In the genomic region with DNA sequence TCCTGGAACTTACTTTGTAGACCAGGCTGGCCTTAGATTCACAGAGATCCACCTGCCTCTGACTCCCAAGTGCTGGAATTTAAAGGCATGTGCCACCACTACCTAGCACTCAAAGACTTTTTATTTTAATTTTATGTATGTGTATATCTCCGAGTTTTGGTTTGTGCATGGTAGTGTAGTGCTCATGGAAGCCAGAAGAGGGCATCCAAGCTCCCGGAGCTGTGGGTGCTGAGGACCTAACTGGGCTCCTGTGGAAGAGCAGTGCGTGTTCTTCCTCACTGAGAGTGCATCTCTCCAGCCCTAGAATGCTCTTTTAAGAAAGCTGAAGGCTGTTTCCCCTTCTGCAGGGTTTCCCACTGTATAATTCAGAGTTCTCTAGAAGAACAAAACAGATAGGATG, we compare ENCODE assay signal across 19 mouse cellular contexts.
DNase-seq lines count a peak whose midpoint lies in the region; ATAC-seq and TF ChIP-seq lines count a peak whose summit lies in the region.
"Had no signal": no experiment of that assay in that cellular context is flagged by ENCODE, and none has a peak within 500 bp of the region (broad histone marks: within the 10 kb centered on the region; RNA-seq: fewer than 3 reads in every experiment).

No protein-coding gene starts in this region.

- H3K4me3 ChIP-seq in intestine, postnatal 0 days (ENCODE audit: low read depth, low read length), result no peak overlapping the region
- no peak overlapping the region for H3K4me3 ChIP-seq in intestine, embryonic 16.5 days (ENCODE audit: low read length)
- no peak overlapping the region for H3K4me3 ChIP-seq in midbrain, postnatal 0 days (ENCODE audit: low read depth, low read length)
- no peak overlapping the region for H3K4me3 ChIP-seq in midbrain, embryonic 16.5 days (ENCODE audit: low read depth, low read length)
- no peak overlapping the region for H3K4me3 ChIP-seq in stomach, postnatal 0 days (ENCODE audit: low read depth, low read length)
- no peak overlapping the region for H3K4me3 ChIP-seq in midbrain, embryonic 14.5 days (replicated peaks; ENCODE audit: low read depth, low read length)
- H3K4me3 ChIP-seq: embryonic facial prominence, embryonic 15.5 days; heart, embryonic 13.5 days; hindbrain, embryonic 12.5 days; limb, embryonic 15.5 days; midbrain, embryonic 15.5 days; neural tube, embryonic 12.5 days had no signal

- no peak overlapping the region for H3K9ac ChIP-seq in intestine, postnatal 0 days (ENCODE audit: low read depth, low read length)
- H3K9ac ChIP-seq in intestine, embryonic 16.5 days (ENCODE audit: low read depth, low read length), result no peak overlapping the region
- H3K9ac ChIP-seq in midbrain, postnatal 0 days (replicated peaks; ENCODE audit: low read length, poor library complexity, severe bottlenecking), result no peak overlapping the region
- no peak overlapping the region for H3K9ac ChIP-seq in midbrain, embryonic 16.5 days (ENCODE audit: low read depth, low read length)
- H3K9ac ChIP-seq in stomach, postnatal 0 days (ENCODE audit: low read length), result no peak overlapping the region
- no peak overlapping the region for H3K9ac ChIP-seq in midbrain, embryonic 14.5 days (replicated peaks; ENCODE audit: low read length)
- H3K9ac ChIP-seq: embryonic facial prominence, embryonic 15.5 days; heart, embryonic 13.5 days; hindbrain, embryonic 12.5 days; limb, embryonic 15.5 days; midbrain, embryonic 15.5 days; neural tube, embryonic 12.5 days had no signal

- H3K27me3 ChIP-seq in intestine, postnatal 0 days (replicated peaks; ENCODE audit: control insufficient read depth, insufficient read depth, low read length), result no peaks in the 10 kb centered on the region
- no peaks in the 10 kb centered on the region for H3K27me3 ChIP-seq in intestine, embryonic 16.5 days (replicated peaks; ENCODE audit: control insufficient read depth, insufficient read depth, low read length)
- no peaks in the 10 kb centered on the region for H3K27me3 ChIP-seq in midbrain, postnatal 0 days (ENCODE audit: insufficient read depth, low read length)
- H3K27me3 ChIP-seq in midbrain, embryonic 16.5 days (ENCODE audit: control insufficient read depth, insufficient read depth, low read depth, low read length), result no peaks in the 10 kb centered on the region
- H3K27me3 ChIP-seq in stomach, postnatal 0 days (ENCODE audit: control insufficient read depth, insufficient read depth, low read length), result no peaks in the 10 kb centered on the region
- no peaks in the 10 kb centered on the region for H3K27me3 ChIP-seq in midbrain, embryonic 14.5 days (ENCODE audit: control insufficient read depth, insufficient read depth, low read length)
- H3K27me3 ChIP-seq: embryonic facial prominence, embryonic 15.5 days; hindbrain, embryonic 12.5 days; limb, embryonic 15.5 days; midbrain, embryonic 15.5 days; neural tube, embryonic 12.5 days had no signal

- 0 out of 2 replicates have a peak, but pooled peaks cover 4% of the 10 kb centered on the region for H3K4me1 ChIP-seq in intestine, postnatal 0 days (replicated peaks; ENCODE audit: control insufficient read depth, insufficient read depth, low read length)
- H3K4me1 ChIP-seq in intestine, embryonic 16.5 days (ENCODE audit: control insufficient read depth, insufficient read depth, low read length), result 0 out of 2 replicates have a peak, but pooled peaks cover 7% of the 10 kb centered on the region
- H3K4me1 ChIP-seq in midbrain, postnatal 0 days (ENCODE audit: insufficient read depth, low read length), result no peaks in the 10 kb centered on the region
- 0 out of 2 replicates have a peak, but pooled peaks cover 6% of the 10 kb centered on the region for H3K4me1 ChIP-seq in midbrain, embryonic 16.5 days (ENCODE audit: control insufficient read depth, insufficient read depth, low read length)
- no peaks in the 10 kb centered on the region for H3K4me1 ChIP-seq in stomach, postnatal 0 days (replicated peaks; ENCODE audit: control insufficient read depth, insufficient read depth)
- H3K4me1 ChIP-seq in midbrain, embryonic 14.5 days (ENCODE audit: control insufficient read depth, insufficient read depth, low read length), result peaks cover 3% of the 10 kb centered on the region; the same call in 1 of the 2 replicates

- no peaks in the 10 kb centered on the region for H3K36me3 ChIP-seq in intestine, postnatal 0 days (ENCODE audit: control insufficient read depth, insufficient read depth)
- H3K36me3 ChIP-seq in intestine, embryonic 16.5 days (ENCODE audit: control insufficient read depth, insufficient read depth, low read length), result no peaks in the 10 kb centered on the region
- no peaks in the 10 kb centered on the region for H3K36me3 ChIP-seq in midbrain, postnatal 0 days (ENCODE audit: insufficient read depth, low read length)
- no peaks in the 10 kb centered on the region for H3K36me3 ChIP-seq in midbrain, embryonic 16.5 days (ENCODE audit: control insufficient read depth, insufficient read depth, low read length)
- H3K36me3 ChIP-seq in stomach, postnatal 0 days (ENCODE audit: control insufficient read depth, insufficient read depth, low read length), result no peaks in the 10 kb centered on the region
- H3K36me3 ChIP-seq in midbrain, embryonic 14.5 days (ENCODE audit: control insufficient read depth, insufficient read depth, low read length), result no peaks in the 10 kb centered on the region
- H3K36me3 ChIP-seq: embryonic facial prominence, embryonic 15.5 days; heart, embryonic 13.5 days; hindbrain, embryonic 12.5 days; limb, embryonic 15.5 days; midbrain, embryonic 15.5 days; neural tube, embryonic 12.5 days had no signal

- no peak for ATAC-seq in intestine, postnatal 0 days
- no peak for ATAC-seq in intestine, embryonic 16.5 days
- ATAC-seq in midbrain, postnatal 0 days (ENCODE audit: low FRiP score), result no peak
- no peak for ATAC-seq in midbrain, embryonic 16.5 days
- no peak for ATAC-seq in stomach, postnatal 0 days (ENCODE audit: low FRiP score, low TSS enrichment)
- no peak for ATAC-seq in midbrain, embryonic 14.5 days (ENCODE audit: low FRiP score, low TSS enrichment)
- ATAC-seq: forebrain, embryonic 14.5 days; midbrain, embryonic 15.5 days had no signal

- H3K4me2 ChIP-seq in intestine, postnatal 0 days (replicated peaks; ENCODE audit: low read depth), result no peak overlapping the region
- no peak overlapping the region for H3K4me2 ChIP-seq in intestine, embryonic 16.5 days (ENCODE audit: low read depth, low read length)
- no peak overlapping the region for H3K4me2 ChIP-seq in midbrain, postnatal 0 days (ENCODE audit: low read depth, low read length, poor library complexity, severe bottlenecking)
- H3K4me2 ChIP-seq in midbrain, embryonic 16.5 days (ENCODE audit: low read length), result no peak overlapping the region
- H3K4me2 ChIP-seq in stomach, postnatal 0 days (replicated peaks; ENCODE audit: low read depth), result no peak overlapping the region
- no peak overlapping the region for H3K4me2 ChIP-seq in midbrain, embryonic 14.5 days (ENCODE audit: low read length)
- H3K4me2 ChIP-seq: heart, embryonic 13.5 days; hindbrain, embryonic 12.5 days; limb, embryonic 15.5 days; midbrain, embryonic 15.5 days; neural tube, embryonic 12.5 days had no signal

- H3K9me3 ChIP-seq in intestine, postnatal 0 days (ENCODE audit: control insufficient read depth), result no peaks in the 10 kb centered on the region
- no peaks in the 10 kb centered on the region for H3K9me3 ChIP-seq in intestine, embryonic 16.5 days (ENCODE audit: control insufficient read depth, low read length)
- no peaks in the 10 kb centered on the region for H3K9me3 ChIP-seq in midbrain, postnatal 0 days (ENCODE audit: low read length)
- no peaks in the 10 kb centered on the region for H3K9me3 ChIP-seq in midbrain, embryonic 16.5 days (replicated peaks; ENCODE audit: control insufficient read depth, low read length, poor library complexity, severe bottlenecking)
- no peaks in the 10 kb centered on the region for H3K9me3 ChIP-seq in stomach, postnatal 0 days (ENCODE audit: control insufficient read depth, low read length)
- no peaks in the 10 kb centered on the region for H3K9me3 ChIP-seq in midbrain, embryonic 14.5 days (ENCODE audit: control insufficient read depth, low read length)
- H3K9me3 ChIP-seq: embryonic facial prominence, embryonic 15.5 days; heart, embryonic 13.5 days; hindbrain, embryonic 12.5 days; limb, embryonic 15.5 days; midbrain, embryonic 15.5 days; neural tube, embryonic 12.5 days had no signal

- DNase-seq in midbrain, postnatal 0 days (ENCODE audit: low spot score), result no peak
- DNase-seq in NIH3T3 (ENCODE audit: low read depth), result peak; percentile 16
- DNase-seq in stomach, postnatal 0 days (ENCODE audit: low spot score), result no peak
- no peak for DNase-seq in frontal cortex, postnatal 14 days (ENCODE audit: low spot score in 2 of 2)
- no peak for DNase-seq in midbrain, embryonic 14.5 days
- DNase-seq: cerebellum, adult 11-12 months; gastrocnemius, postnatal 36 days; kidney, adult 11 months; lung, postnatal 4 days had no signal

- no peak for TF ChIP-seq EP300 in stomach, postnatal 0 days (optimal IDR thresholded peaks at IDR 0.05)

- peak; percentile 63 for TF ChIP-seq CTCF in intestine, postnatal 0 days (IDR thresholded peaks at IDR 0.05; ENCODE audit: low read depth)
- peak; percentile 42 for TF ChIP-seq CTCF in midbrain, postnatal 0 days (IDR thresholded peaks at IDR 0.05)
- peak; percentile 59 for TF ChIP-seq CTCF in stomach, postnatal 0 days (IDR thresholded peaks at IDR 0.05; ENCODE audit: low read depth)

- H3K27ac ChIP-seq in intestine, postnatal 0 days (ENCODE audit: low read depth, low read length), result no peak overlapping the region
- no peak overlapping the region for H3K27ac ChIP-seq in intestine, embryonic 16.5 days (ENCODE audit: low read length)
- no peak overlapping the region for H3K27ac ChIP-seq in midbrain, postnatal 0 days (ENCODE audit: low read depth, low read length)
- H3K27ac ChIP-seq in midbrain, embryonic 16.5 days (ENCODE audit: low read length), result no peak overlapping the region
- H3K27ac ChIP-seq in stomach, postnatal 0 days (replicated peaks), result no peak overlapping the region
- H3K27ac ChIP-seq in midbrain, embryonic 14.5 days (replicated peaks; ENCODE audit: low read depth, low read length), result no peak overlapping the region
- H3K27ac ChIP-seq: embryonic facial prominence, embryonic 15.5 days; heart, embryonic 13.5 days; hindbrain, embryonic 12.5 days; limb, embryonic 15.5 days; midbrain, embryonic 15.5 days; neural tube, embryonic 12.5 days had no signal

- WGBS in intestine, postnatal 0 days, result 52% methylated on average over 3 of the region's 3 CpGs
- WGBS in intestine, embryonic 16.5 days, result 40% methylated on average over 3 of the region's 3 CpGs
- WGBS in midbrain, postnatal 0 days, result 54% methylated on average over 3 of the region's 3 CpGs
- 59% methylated on average over 3 of the region's 3 CpGs for WGBS in midbrain, embryonic 16.5 days
- WGBS in stomach, postnatal 0 days, result 44% methylated on average over 3 of the region's 3 CpGs
- 45% methylated on average over 3 of the region's 3 CpGs for WGBS in midbrain, embryonic 14.5 days
